Mouse (Mus musculus) erythroblast, adult 5-6 weeks (primary cell): ENCODE results near the gene 1700001P01Rik. TPM values are rescaled to one million over a fixed set of nuclear protein-coding genes. Genes with fewer than 3 reads are reported as not detected.
A peak's percentile ranks its signal among the peaks of the same experiment; 100 is the strongest.
"Not testable (repeated sequence)": the region's sequence is repeated elsewhere in the genome, so short reads cannot be mapped to it uniquely, and the experiment has no call there.

Experiments used
- ATAC-seq: replicated peaks from 2 replicates; pipeline ENCODE4 v1.8.0; 2016; ENCODE audit warnings: moderate number of reproducible peaks, mild to moderate bottlenecking, moderate TSS enrichment, inconsistent platforms; ENCODE audit not compliant: poor library complexity, low FRiP score, severe bottlenecking
- total RNA-seq, 2 experiments: library from RNA; stranded (forward) in 1 of 2; stranded (reverse) in 1 of 2; fragments of 150-400 nt in 1 of 2; fragments of 200-764, 138-1000 nt in 1 of 2; gene quantifications; 2 replicates each; pipeline versions ENCODE4 v1.2.3 to v1.2.4; 2015 to 2017; ENCODE audit warnings: low replicate concordance in 2 of 2

Gene 1700001P01Rik
- total RNA-seq, 2 experiments from 2014 or later, result not detected

DNA sequence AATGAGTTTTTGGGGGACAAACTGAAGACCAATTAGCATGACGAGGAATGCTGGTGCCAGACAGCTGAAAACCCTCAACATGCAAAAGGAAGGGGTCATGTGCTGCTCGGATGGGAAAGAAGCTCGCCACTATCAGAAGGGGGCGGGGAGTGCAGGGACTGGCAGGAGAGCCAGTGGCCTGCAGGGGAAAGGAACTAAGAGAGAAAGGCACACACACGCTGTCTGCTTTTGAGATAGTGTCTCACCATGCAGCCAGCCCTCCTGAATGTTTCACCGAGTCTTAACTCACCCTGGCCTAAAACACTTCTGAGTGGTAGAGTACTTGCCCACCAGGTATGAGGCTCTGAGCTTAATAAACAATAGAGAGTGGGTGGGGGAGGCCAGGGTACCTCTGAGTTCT, 16.8 kb downstream of the 1700001P01Rik start:
- no peak for ATAC-seq

DNA sequence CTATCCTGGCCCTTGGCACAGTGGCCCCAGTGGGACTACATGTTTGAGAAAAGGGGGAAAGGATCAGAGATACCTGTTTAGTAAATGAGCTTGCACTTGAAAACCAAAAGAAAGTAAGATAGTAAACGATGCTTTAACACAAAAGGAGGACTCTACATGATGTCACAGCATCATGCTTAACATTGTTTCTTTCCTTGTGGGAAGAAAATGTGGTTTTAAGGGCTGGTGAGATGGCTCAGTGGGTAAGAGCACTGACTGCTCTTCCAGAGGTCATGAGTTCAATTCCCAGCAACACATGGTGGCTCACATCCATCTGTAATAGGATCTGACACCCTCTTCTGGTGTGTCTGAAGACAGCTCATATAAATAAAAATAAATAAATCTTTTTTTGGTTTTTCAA, 17.6 kb downstream of the 1700001P01Rik start:
- ATAC-seq, result no peak

DNA sequence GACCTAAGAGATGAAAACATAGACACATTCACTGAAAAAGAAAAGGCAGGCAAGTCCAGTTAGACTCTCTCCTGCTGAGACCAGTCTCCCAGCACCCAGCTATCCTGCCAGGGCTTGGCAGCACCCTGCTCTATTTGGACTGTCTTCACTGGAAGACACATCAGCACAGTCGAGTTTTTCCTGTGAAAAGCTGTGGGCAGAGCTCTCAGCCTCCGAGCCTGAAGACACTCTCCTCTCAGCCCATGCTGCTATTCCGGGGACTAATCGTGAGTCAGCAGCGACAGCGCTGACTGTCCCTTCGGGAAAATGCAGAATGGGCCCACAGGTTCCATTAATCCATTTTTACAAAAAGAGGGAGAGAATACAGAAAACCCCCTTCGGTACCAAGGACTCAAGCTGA, 22.4 kb downstream of the 1700001P01Rik start:
- ATAC-seq, result no peak

DNA sequence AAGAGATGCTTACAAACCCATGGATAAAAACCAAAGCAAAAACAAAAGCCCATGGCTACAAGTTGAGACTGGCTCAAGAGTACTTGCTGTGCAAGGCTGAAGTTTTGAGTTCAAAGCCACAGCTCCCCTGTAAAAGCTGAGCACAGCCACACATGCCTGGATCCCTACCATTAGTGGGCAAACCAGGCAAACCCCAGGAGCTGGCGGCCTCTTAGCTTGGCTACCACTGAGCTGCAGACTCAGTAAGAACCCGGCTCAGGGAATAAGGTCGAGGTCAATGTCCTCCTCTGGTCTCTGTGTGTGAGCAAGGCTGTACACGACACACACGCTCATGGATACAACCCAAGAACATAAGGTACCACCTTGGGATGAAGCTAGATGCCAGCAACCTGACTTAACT, 27.2 kb downstream of the 1700001P01Rik start:
- no peak for ATAC-seq

DNA sequence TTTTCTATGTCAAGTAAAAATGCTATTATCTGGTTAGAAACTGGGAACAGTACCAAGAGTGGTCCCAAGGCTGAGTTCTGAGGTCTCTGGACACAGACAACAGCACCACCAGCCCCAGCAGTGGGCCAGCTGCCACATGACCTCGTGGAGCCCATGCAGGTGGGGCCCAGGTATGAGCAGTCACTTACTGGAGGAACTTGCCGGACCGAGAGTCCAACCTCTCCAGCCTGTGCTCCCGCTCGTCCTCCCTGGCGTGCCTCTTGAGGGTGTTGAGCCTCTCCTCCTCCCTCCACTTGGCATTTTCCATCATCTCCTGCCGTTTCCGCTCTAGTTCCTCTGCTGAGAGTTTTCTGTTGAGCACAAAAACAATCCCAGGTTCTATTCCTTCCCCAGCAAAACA, 27.9 kb downstream of the 1700001P01Rik start:
- ATAC-seq, result no peak

DNA sequence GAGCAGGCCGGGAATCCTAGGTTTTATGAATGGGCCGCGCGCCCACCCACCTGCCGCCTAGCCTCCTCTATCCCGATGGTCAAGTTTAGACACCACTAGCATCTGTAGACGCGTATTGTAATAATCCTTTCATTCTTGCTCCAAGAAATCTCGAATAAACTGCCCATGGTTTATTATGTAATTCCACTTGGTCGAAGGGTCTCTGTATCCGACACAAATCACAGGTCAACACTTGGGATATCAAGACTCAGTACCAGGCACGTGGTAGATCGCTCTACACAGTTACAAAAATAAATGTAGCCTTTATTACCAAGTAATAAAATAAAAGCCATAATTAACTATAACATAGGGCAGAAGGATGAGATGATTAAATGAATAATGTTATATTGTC, 30.4 kb downstream of the 1700001P01Rik start:
- no peak for ATAC-seq

DNA sequence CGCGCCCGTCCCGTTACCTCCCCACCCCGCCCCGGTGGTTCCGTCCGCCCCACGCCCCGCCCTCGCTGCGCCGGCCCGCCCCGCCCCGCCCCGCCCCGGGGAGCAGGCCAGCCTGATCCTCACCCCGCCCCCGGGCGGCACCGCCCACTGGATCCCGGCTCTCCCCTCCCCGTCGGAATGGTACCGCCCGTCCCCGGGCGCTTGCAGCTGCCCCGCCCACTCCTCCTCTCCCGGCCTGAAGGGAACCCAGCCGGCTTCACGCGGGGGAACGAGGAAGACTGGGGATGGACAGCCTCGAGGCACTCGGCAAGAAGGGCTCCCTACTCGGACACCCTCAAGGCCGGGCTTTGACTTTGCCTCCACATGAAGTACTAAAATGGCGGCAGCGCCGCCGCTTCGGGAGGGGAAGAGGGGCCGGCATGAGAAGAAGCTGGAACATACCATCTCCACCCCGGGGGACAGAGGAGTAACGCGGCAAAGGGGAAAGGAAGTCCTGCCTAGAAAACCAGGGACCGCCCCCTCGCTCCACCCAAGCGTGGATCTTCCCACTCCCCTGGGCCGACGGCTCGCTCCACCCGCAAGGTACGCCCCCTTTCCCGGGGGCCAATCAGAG, 30.9 kb downstream of the 1700001P01Rik start:
- ATAC-seq, result peak; percentile 93

DNA sequence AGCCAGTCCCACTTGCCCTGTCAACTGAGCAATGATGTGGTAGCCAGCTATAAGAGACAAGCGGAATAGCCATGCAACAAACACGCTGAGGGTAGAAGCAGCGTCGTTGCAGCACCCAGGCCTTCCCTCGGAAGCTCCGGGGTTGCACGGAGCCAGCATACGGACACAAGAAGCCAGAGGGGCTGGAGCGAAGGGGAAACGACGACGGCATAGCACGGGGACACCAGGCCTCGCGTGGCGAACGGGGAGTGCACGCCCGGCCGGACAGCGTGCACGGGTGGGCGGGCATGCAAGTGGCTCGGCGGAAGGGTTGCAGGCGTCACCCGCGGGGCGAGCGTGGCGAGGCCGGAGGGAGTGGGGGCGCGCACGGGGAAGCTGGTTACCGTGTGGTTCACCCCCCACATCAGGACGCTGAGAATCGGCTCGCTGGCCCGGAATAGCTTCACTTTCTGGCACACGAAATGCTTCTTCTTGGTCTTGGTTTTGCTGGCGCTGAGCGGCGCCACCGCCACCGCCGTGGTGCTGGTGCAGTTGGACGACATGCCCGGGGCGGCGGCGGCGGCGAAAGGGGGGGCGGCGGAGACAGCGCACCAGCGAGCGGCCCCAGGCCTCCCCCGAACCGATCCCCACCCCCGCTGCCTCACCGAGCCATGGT, 31.5 kb downstream of the 1700001P01Rik start, which contains the start of gene Pip4k2b:
Gene Pip4k2b (minus strand): TSS at position 642 of the 655 bp plus-strand sequence.
- ATAC-seq, result peak; percentile 48

DNA sequence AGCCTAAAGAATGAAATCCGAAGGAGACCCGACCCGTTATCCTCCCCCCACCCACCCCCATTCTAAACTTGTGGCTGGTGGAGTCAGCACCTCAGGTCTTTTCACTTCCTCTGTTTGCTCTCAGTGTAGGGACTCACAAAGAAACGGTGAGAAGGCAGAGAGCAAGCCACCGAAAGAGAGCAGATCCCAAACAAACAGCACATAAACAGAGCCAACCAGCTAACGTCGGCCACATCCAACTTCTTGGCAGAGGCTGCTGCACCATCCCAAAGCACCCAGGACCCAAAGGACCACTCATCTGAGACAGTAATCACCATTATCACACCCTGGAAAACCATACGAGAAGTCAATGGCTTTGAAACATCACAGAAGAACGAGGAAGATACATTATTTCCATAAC, 32.3 kb downstream of the 1700001P01Rik start:
- ATAC-seq, result no peak

DNA sequence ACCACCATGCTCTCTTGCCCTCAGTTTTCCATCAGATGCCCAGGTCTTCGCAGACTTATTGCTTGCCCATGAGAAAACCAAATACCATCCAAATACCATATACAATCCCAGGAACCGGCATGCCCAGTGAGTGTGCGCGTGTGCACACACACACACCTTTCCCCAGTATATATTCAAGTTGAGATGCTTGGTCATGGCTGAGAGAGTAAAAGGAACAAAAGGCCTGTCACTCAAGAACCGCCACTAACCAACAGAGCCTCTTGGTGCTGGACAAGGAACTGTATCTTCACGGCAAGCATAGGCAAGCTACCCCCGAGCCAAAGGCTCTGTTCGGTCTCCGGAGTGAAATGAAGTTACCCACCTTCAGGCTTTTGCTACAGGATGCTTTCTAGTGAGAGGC, 33.1 kb downstream of the 1700001P01Rik start:
- no peak for ATAC-seq

DNA sequence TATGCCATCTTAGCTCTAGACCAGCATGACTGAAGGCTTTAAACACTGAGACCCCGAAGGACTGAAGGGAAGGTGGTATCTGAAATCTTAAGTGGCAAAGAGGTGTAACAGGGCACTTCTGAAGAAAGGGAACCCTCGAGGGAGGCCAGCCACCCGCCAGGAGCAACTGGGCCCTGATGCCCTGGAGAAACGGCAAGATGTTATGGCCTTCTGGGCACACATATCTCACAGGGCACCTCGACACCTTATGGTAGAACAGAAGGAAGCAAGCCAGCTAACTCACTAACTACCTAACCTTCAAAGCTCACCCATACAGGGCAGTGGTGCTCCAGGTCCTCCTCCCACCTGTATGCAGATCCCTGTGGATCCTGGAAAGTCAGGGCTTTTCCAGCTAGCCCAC, 33.6 kb downstream of the 1700001P01Rik start:
- ATAC-seq, result no peak

DNA sequence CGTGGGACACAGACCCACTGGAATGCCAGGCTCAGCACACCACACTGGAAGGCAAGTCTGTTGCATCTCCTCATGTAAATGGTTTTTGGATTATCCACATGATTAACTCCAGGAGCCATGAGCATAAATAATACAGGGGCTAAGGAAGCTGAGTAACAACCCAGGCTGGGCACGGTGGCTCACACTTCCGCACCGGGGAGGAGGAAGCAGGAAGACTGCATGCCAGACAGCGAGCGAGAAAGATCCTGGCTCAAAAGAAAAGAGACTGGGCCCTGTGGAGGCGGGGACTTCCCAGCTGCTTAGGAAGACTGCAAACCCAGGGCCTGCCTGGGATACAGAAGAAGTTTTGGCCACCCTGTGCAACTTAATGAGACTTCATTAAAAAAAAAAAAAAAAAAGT, 35.5 kb downstream of the 1700001P01Rik start:
- no peak for ATAC-seq

DNA sequence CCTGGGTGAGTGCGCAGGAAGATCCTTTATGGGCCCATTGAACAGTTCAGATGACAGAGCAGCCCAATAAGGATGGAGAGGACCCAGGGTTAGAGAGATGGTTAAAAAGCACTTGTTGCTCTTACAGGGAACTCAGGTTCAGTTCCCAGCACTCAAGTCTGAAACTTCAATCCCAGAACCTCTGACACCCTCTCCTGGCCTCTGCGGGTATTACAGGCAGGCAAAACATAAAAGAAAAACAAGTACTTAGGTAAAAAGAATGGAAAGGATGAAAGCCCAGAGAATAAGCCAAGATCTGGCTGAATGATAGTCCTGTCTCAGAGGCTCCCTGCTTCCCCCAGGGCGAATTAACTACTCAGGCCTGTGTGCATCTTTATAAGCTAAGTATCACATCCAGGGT, 36.6 kb downstream of the 1700001P01Rik start:
- ATAC-seq, result no peak

DNA sequence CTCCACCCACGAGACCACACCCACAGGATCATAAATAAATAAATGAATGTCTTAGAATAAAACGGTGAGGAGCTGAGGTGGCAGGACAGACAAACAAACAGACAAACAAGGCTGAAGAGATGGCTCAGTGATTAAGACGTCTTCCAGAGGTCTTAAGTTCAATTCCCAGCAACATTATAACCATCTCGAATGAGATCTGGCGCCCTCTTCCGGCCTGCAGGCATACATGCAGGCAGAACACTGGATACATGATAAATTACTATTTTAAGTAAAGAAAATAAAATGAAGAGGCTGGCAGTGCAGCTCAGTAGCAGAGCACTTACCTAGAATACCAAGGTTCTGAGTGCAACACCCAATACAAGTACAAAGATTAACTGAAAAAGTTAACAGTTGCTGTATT, 37.0 kb downstream of the 1700001P01Rik start:
- peak; percentile 51 for ATAC-seq

DNA sequence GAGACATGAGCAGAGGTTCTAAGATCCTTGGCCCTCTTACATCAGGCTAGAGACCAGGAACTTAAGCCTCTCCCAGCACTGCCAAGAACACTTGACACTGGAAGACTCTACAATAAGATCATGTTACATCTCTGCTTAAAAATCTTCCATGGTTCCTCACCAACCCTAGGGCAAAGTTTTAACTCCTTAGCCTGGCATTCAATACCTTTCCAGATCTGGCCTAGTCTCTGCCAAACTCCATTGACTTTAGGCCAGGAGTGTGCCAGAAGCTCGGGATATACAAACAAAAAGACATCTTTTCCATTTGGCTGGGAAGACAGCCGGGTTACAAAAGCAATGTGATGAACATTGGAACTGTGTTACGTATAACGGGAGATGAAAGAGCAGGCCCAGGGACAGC, 38.1 kb downstream of the 1700001P01Rik start:
- ATAC-seq, result no peak

DNA sequence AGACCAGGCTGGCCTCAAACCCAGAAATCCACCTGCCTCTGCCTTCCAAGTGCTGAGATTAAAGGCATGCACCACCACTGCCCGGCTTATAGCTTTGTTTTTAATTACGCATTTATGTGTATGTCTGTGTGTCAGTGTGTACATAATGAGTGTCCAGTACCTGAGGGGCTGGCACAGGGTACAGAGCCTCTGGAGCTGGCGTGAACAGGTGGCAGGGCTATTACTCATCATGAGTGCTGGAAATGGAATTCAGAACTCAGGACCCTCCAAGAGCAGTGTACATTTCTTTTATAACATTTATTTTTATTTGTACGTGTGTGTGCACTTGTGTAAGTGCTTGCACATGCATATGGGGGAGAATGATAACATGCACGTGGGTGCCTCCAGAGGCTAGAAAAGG, 39.1 kb downstream of the 1700001P01Rik start:
- no peak for ATAC-seq

DNA sequence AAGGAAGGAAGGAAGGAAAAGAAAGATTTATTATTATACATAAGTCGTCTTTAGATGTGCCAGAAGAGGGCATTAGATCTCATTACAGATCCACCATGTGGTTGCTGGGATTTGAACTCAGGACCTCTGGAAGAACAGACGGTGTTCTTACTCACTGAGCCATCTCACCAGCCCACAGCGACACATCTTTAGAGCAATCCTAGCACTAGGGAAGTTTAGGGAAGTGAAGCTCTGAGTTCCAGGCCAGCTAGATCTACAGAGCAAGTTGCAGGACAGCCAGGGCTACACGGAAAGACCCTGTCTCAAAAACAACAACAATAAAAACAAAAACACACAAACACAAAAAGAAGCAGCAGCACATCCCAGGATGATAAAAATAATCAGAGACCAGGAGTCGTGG, 40.9 kb downstream of the 1700001P01Rik start:
- not testable (repeated sequence) for ATAC-seq

DNA sequence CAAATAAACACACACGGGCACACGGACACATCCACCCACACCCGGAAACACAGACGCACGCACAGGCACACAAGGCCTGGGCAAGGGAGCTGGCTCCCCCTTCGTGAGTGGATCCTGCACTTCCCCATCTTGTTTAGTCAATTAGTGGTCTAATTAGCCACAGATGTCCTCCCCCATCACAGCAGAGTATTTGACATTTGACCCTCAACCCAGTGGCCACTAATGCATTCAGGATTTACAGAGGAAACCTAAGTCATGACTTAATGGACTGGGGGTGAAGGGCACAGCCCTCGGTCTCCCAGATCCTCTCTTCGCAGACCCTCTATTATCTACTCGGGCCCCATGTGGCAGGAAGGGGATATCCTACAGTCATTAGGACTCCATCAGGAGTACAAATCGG, 42.0 kb downstream of the 1700001P01Rik start:
- ATAC-seq, result no peak

DNA sequence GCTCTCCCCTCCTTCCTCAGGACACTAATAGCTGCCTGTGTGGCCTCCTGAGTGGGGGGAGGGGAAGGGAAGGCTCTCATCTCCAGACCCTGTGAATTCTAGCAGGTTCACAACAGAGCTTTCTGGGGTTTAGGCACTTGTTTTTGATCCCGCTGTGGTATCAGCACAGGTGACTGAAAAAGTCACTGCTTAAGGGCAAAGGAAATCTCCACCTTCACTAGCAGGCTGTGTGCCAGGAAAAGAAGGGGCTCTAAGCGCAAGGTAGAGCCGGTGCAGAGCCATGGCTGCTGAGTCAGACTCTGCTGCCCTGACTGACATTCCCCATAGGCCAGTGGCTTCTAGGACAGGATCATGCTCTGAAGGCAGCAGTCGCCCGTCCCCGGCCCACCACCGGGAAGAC, 47.0 kb downstream of the 1700001P01Rik start:
- ATAC-seq, result no peak

DNA sequence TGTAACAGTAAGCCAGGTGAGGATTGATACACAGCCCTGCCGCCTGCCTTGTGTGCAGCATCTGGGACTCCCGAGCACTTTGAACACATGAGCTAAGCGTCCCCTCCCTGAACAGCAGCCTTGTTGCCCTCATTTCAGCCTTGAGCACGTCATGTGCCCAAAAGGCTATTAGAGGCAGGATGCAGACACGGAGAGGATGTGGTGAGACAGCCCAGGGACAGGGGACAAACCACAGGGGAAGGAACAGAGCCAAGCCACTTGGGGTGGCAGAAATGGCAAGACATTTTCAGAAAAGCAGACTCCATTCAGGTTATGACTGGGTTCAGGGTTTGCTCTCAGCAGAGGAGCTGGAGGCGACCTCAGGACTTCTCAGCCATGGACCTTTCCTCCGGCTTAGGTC, 47.4 kb downstream of the 1700001P01Rik start:
- ATAC-seq, result no peak

DNA sequence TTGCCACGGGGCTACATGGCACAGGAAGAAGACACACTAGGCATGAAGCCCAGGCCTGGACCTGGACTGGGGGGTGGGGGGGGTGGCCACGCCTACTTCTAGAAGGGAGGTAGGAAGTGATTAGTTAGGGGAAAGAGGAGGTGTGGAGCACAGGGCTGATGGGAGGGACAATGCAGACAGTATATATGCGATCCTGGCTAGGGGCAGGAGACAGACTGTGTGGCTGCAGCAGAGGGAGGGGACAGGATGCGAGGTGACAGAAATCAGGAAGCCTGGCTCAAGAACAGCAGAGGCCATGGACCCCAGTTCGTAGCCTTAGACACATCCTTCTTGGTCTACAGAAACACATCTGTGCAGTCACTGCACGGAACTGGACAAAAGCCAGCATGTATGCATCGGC, 52.0 kb downstream of the 1700001P01Rik start:
- ATAC-seq, result no peak
